Mouse (Mus musculus): ENCODE results near the gene Kazald1.
"Not testable (repeated sequence)": the region's sequence is repeated elsewhere in the genome, so short reads cannot be mapped to it uniquely, and the experiment has no call there.

Kazald1 gene

GRCm38 (mm10) chr19:45074580-45075322 is at the start of gene Kazald1:
Gene Kazald1 (plus strand): TSS chr19:45075241.
- DNase-seq (ENCODE audit: low spot score in 2 of 2): peak; percentile 83 to 94

GRCm38 (mm10) chr19:45025937-45026568 is 49.0 kb upstream of the Kazald1 start:
- DNase-seq (ENCODE audit: low spot score in 2 of 2): no peak

GRCm38 (mm10) chr19:45026958-45027670 is 47.9 kb upstream of the Kazald1 start:
- DNase-seq (ENCODE audit: low spot score in 2 of 2): no peak

- DNase-seq (ENCODE audit: low spot score in 2 of 2): no peak
Measured at GRCm38 (mm10) chr19:45027848-45028247, 47.2 kb upstream of the Kazald1 start.

GRCm38 (mm10) chr19:45028746-45029145 is 46.3 kb upstream of the Kazald1 start:
- DNase-seq (ENCODE audit: low spot score in 2 of 2): no peak

GRCm38 (mm10) chr19:45029571-45029970 is 45.5 kb upstream of the Kazald1 start:
- DNase-seq (ENCODE audit: low spot score in 2 of 2): no peak

- DNase-seq (ENCODE audit: low spot score in 2 of 2): no peak
Measured at GRCm38 (mm10) chr19:45030111-45030510, 44.9 kb upstream of the Kazald1 start.

GRCm38 (mm10) chr19:45030746-45031693 is 44.0 kb upstream of the Kazald1 start:
- DNase-seq (ENCODE audit: low spot score in 2 of 2): peak in 1 of 2 experiments; percentile 77

GRCm38 (mm10) chr19:45031780-45032179 is 43.3 kb upstream of the Kazald1 start:
- DNase-seq (ENCODE audit: low spot score in 2 of 2): peak in 1 of 2 experiments; percentile 74

- no peak for DNase-seq (ENCODE audit: low spot score in 2 of 2)
Measured at GRCm38 (mm10) chr19:45032570-45033332, 42.3 kb upstream of the Kazald1 start.

- no peak for DNase-seq (ENCODE audit: low spot score in 2 of 2)
Measured at GRCm38 (mm10) chr19:45036867-45037266, 38.2 kb upstream of the Kazald1 start.

- not testable (repeated sequence) for DNase-seq (ENCODE audit: low spot score in 2 of 2)
Measured at GRCm38 (mm10) chr19:45038198-45038597, 36.8 kb upstream of the Kazald1 start.

- no peak for DNase-seq (ENCODE audit: low spot score in 2 of 2)
Measured at GRCm38 (mm10) chr19:45040214-45040613, 34.8 kb upstream of the Kazald1 start.

GRCm38 (mm10) chr19:45044389-45044927 is 30.6 kb upstream of the Kazald1 start:
- no peak for DNase-seq (ENCODE audit: low spot score in 2 of 2)

- DNase-seq (ENCODE audit: low spot score in 2 of 2): no peak
Measured at GRCm38 (mm10) chr19:45045236-45045635, 29.8 kb upstream of the Kazald1 start.

GRCm38 (mm10) chr19:45045651-45046050 is 29.4 kb upstream of the Kazald1 start, which contains the start of gene Pdzd7:
Gene Pdzd7 (minus strand): TSS chr19:45045717.
- no peak for DNase-seq (ENCODE audit: low spot score in 2 of 2)

- DNase-seq (ENCODE audit: low spot score in 2 of 2): peak; percentile 84 to 85
Measured at GRCm38 (mm10) chr19:45046523-45047321, 28.3 kb upstream of the Kazald1 start.

- peak; percentile 93 to 94 for DNase-seq (ENCODE audit: low spot score in 2 of 2)
Measured at GRCm38 (mm10) chr19:45047417-45047934, 27.6 kb upstream of the Kazald1 start, which contains the start of gene Sfxn3. Gene Sfxn3 (plus strand): TSS chr19:45047503.
